ENCODE assay signal across 13 mouse cellular contexts in genomic region chr11:60202710-60203638, GRCm38 (mm10). TPM values are rescaled to one million over a fixed set of nuclear protein-coding genes. Genes with fewer than 3 reads are reported as not detected.
DNase-seq lines count a peak whose midpoint lies in the region; ATAC-seq and TF ChIP-seq lines count a peak whose summit lies in the region.
"Had no signal": no experiment of that assay in that cellular context is flagged by ENCODE, and none has a peak within 500 bp of the region (broad histone marks: within the 10 kb centered on the region; RNA-seq: fewer than 3 reads in every experiment).

No protein-coding gene starts in this region.

- no peaks in the 10 kb centered on the region for H3K9me3 ChIP-seq in MEL (replicated peaks; ENCODE audit: insufficient read depth, low read length)
- no peaks in the 10 kb centered on the region for H3K9me3 ChIP-seq in forebrain, embryonic 13.5 days (replicated peaks)
- H3K9me3 ChIP-seq in midbrain, embryonic 12.5 days, result no peaks in the 10 kb centered on the region
- H3K9me3 ChIP-seq: limb, embryonic 12.5 days had no signal

- H3K4me1 ChIP-seq in MEL (ENCODE audit: control insufficient read depth in 1 of 2, insufficient read depth in 2 of 2, low read length in 2 of 2), result peaks cover 0 to 2% of the 10 kb centered on the region in 2 experiments; a peak in 1 of 4 replicates
- H3K4me1 ChIP-seq in forebrain, embryonic 13.5 days, result peaks cover 37% of the 10 kb centered on the region
- peaks cover 29% of the 10 kb centered on the region for H3K4me1 ChIP-seq in midbrain, embryonic 12.5 days

- H3K4me2 ChIP-seq in forebrain, embryonic 13.5 days, result no peak overlapping the region
- H3K4me2 ChIP-seq in midbrain, embryonic 12.5 days (replicated peaks), result no peak overlapping the region
- H3K4me2 ChIP-seq: limb, embryonic 12.5 days had no signal

- no peak overlapping the region for H3K4me3 ChIP-seq in MEL (ENCODE audit: control insufficient read depth in 1 of 2, insufficient read depth in 1 of 2, low read depth in 2 of 2, low read length in 2 of 2)
- no peak overlapping the region for H3K4me3 ChIP-seq in forebrain, embryonic 13.5 days
- H3K4me3 ChIP-seq in midbrain, embryonic 12.5 days, result no peak overlapping the region
- H3K4me3 ChIP-seq: heart, adult 2 months; limb, embryonic 12.5 days had no signal

- no peak overlapping the region for H3K9ac ChIP-seq in MEL (ENCODE audit: control insufficient read depth, low read depth, low read length, poor library complexity, severe bottlenecking)
- H3K9ac ChIP-seq in forebrain, embryonic 13.5 days, result 0 out of 2 replicates have a peak overlapping the region, but pooled peaks have one; percentile 5
- peak overlapping the region; percentile 7; the same call in 1 of the 2 replicates for H3K9ac ChIP-seq in midbrain, embryonic 12.5 days (replicated peaks)
- H3K9ac ChIP-seq: limb, embryonic 12.5 days had no signal

- ATAC-seq in forebrain, embryonic 13.5 days, result no peak
- no peak for ATAC-seq in midbrain, embryonic 12.5 days (ENCODE audit: low FRiP score, low read depth)
- ATAC-seq in monocyte, adult 5-6 weeks (replicated peaks; ENCODE audit: insufficient number of reproducible peaks, low FRiP score, low TSS enrichment, poor library complexity, severe bottlenecking), result no peak
- ATAC-seq: activated CD4-positive, CD25-positive, alpha-beta regulatory T cell, adult 4 months; inflammation-experienced regulatory T-cells, adult 6 months; lung, postnatal 0 days had no signal

- peaks cover 12% of the 10 kb centered on the region for H3K79me2 ChIP-seq in MEL (ENCODE audit: control insufficient read depth, insufficient read depth, low read length, poor library complexity)

- TF ChIP-seq EP300 in MEL (IDR thresholded peaks at IDR 0.05; ENCODE audit: low read depth in 1 of 2, low read length in 2 of 2), result no peak

- no peak for DNase-seq in MEL (ENCODE audit: low read depth, low spot score)
- peak; percentile 57 for DNase-seq in cerebellum, adult 11 months
- no peak for DNase-seq in right cerebral cortex, postnatal 4 days
- no peak for DNase-seq in gastrocnemius, postnatal 10 days
- DNase-seq: heart, adult 2 months; thymus, adult 2 months had no signal

- no peaks in the 10 kb centered on the region for H3K27me3 ChIP-seq in MEL (ENCODE audit: control insufficient read depth in 1 of 2, insufficient read depth in 2 of 2, low read length in 2 of 2)
- H3K27me3 ChIP-seq in forebrain, embryonic 13.5 days, result no peaks in the 10 kb centered on the region
- H3K27me3 ChIP-seq in midbrain, embryonic 12.5 days, result no peaks in the 10 kb centered on the region
- H3K27me3 ChIP-seq: limb, embryonic 12.5 days had no signal

- 91% methylated on average over 26 of the region's 26 CpGs for WGBS in forebrain, embryonic 13.5 days
- WGBS in midbrain, embryonic 12.5 days, result 94% methylated on average over 26 of the region's 26 CpGs

- no peak overlapping the region for H3K27ac ChIP-seq in MEL (ENCODE audit: control insufficient read depth, low read depth, low read length)
- H3K27ac ChIP-seq in forebrain, embryonic 13.5 days, result peak overlapping the region; percentile 48
- peak overlapping the region; percentile 42; the same call in 1 of the 2 replicates for H3K27ac ChIP-seq in midbrain, embryonic 12.5 days (replicated peaks)
- H3K27ac ChIP-seq: heart, adult 2 months; limb, embryonic 12.5 days had no signal

- peak in 1 of 2 experiments; percentile 6; a peak in 1 of 4 replicates for TF ChIP-seq POLR2A in MEL (IDR thresholded peaks at IDR 0.05; ENCODE audit: control insufficient read depth in 1 of 2, insufficient read depth in 1 of 2, low read depth in 1 of 2, low read length in 2 of 2, poor library complexity in 1 of 2)

- no peak for TF ChIP-seq RAD21 in MEL (IDR thresholded peaks at IDR 0.05; ENCODE audit: low read depth, low read length)

- TF ChIP-seq CTCF in MEL (IDR thresholded peaks at IDR 0.05 in 2 of 3, conservative IDR thresholded peaks at IDR 0.05 in 1 of 3; ENCODE audit: control insufficient read depth in 1 of 3, insufficient read depth in 1 of 3, low read depth in 2 of 3, low read length in 3 of 3, poor library complexity in 1 of 3, severe bottlenecking in 1 of 3), result no peak

- peaks cover 0 to 38% of the 10 kb centered on the region in 2 experiments; a peak in 2 of 4 replicates for H3K36me3 ChIP-seq in MEL (ENCODE audit: control insufficient read depth in 1 of 2, insufficient read depth in 2 of 2, low read length in 2 of 2)
- H3K36me3 ChIP-seq in forebrain, embryonic 13.5 days (ENCODE audit: poor library complexity, severe bottlenecking), result peaks cover 91% of the 10 kb centered on the region
- H3K36me3 ChIP-seq in midbrain, embryonic 12.5 days, result peaks cover 82% of the 10 kb centered on the region

TF ChIP-seq in MEL, 35 proteins besides CTCF, POLR2A, EP300 and RAD21:
- TF ChIP-seq ZMIZ1 (IDR thresholded peaks at IDR 0.05; ENCODE audit: low read depth, low read length), result 0 out of 2 replicates have a peak, but pooled peaks have one; percentile 20
- no peak for TF ChIP-seq GATA1 (IDR thresholded peaks at IDR 0.05; ENCODE audit: low read depth, low read length)

RNA-seq across cellular contexts. Expression of gene Srebf1, which starts 19.4 kb away (rescaled TPM):
- total RNA-seq in MEL (2012; rRNA removed), result 288 and 305 TPM in 2 replicates
- polyA plus RNA-seq in MEL (2012; ENCODE audit: insufficient read depth in 1 of 2, insufficient read length in 2 of 2, low read depth in 1 of 2, low replicate concordance in 2 of 2, missing spikeins in 1 of 2), result 100 to 1,000 TPM in 1 of 2 experiments, not detected in 1; 241 TPM
- polyA plus RNA-seq in forebrain, embryonic 13.5 days (2015; fragmentation: Nextera tagmentation; extraction: Ambion mirVana), result 52.1 and 56.7 TPM in 2 replicates
- polyA plus RNA-seq in midbrain, embryonic 12.5 days (2016; fragmentation: Nextera tagmentation; extraction: Ambion mirVana), result 46.8 and 56.8 TPM in 2 replicates
- 28.9 to 48.1 TPM (median 45.7 TPM) in 3 replicates for total RNA-seq in monocyte, adult 5-6 weeks (2017)
- 10 to 100 TPM; 24.2 to 29.1 TPM for total RNA-seq in gastrocnemius, postnatal 10 days (2021)
